Mouse (Mus musculus) macrophage (primary cell): ENCODE measurements around the gene Adcy5. TPM values are rescaled to one million over a fixed set of nuclear protein-coding genes. Genes with fewer than 3 reads are reported as not detected.

Experiments used
- H3K27ac ChIP-seq: fragments of 350-480 bp; formaldehyde crosslinking; 2 replicates; pipeline ENCODE4 v1.9.0; 2021
- H3K36me3 ChIP-seq: fragments of 350-480 bp; formaldehyde crosslinking; 2 replicates; pipeline ENCODE4 v1.9.0; 2021; ENCODE audit errors: inconsistent target
- H3K4me3 ChIP-seq: fragments of 350-480 bp; formaldehyde crosslinking; 2 replicates; pipeline ENCODE4 v1.9.0; 2021; ENCODE audit errors: inconsistent target
- H3K79me2 ChIP-seq: fragments of 350-480 bp; formaldehyde crosslinking; 2 replicates; pipeline ENCODE4 v1.9.0; 2021; ENCODE audit errors: inconsistent target
- WGBS: methylation state at CpG from one replicate; pipeline ENCODE4 v1.1.7; 2026; ENCODE audit warnings: inconsistent platforms; ENCODE audit not compliant: missing documents; 5-methylcytosine and 5-hydroxymethylcytosine counted together
- polyA plus RNA-seq: library from polyadenylated mRNA; stranded (reverse); fragments of 250-400 nt; gene quantifications from 3 replicates; pipeline ENCODE4 v1.2.4, GENCODE M21; 2018; ENCODE audit warnings: inconsistent platforms

Adcy5 gene
- polyA plus RNA-seq, 1 experiment from 2014 or later, result 0.03 TPM

DNA sequence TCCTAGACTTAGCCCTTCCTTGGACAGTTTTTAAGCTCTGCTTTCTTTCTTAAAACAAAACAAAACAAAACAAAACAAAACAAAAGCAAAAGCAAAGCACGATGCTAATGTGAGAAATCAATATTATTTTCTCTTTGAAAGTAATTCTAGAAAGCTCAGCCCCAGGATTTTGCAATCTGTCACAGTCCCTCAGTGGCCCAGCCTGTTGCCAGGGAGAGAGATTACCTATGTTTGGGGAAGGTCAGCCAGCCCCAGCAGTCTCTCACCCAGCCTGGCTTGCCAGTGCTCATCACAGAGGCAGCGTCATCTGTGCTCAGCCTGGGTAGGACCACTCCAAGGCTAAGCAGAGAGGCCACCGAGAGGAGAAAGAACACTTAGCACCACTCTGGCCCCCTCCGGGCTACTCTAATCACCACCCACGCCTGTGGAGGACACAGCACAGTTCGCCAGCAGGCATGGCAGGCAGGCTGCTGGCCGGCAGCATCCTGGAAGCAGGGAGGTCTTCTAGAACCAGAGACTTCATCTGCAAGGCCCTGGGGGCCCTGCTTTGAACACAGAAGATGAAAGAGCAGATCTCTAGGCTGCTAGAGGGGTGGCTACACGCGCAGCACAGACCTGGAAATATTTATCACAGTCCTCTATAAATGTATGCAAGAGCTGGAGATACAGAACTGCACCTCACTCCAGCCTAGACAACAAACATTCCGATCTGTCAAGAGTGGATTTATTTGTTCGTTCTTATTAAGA lies 14.6 kb upstream of the Adcy5 start:
- Histone ChIP-seq H3K36me3 (no peaks in the 10 kb centered on the region), H3K79me2 (no peaks in the 10 kb centered on the region), H3K27ac (no peak overlapping the region), H3K4me3 (no peak overlapping the region)
- WGBS, result 71% methylated on average over 11 of the region's 11 CpGs

DNA sequence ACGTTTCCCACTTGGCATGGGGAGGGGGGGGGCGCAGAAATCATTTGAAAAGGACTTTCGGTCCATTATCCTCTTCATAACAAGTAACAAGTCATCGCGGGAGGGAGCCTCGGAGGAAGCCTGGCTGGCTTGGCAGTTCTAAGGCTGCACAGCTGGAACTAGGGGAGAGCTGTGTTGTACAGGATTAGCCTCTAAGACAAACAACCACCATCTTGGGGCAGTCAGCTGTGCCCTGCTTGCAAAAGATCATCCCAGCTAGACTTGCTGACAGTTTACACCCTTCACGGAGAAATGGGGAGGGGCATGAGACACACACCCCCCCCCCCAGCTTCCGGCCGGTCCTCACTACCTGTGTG lies 14.1 kb upstream of the Adcy5 start:
- WGBS, result 78% methylated on average over 9 of the region's 9 CpGs
- H3K36me3 ChIP-seq, result no peaks in the 10 kb centered on the region
- H3K79me2 ChIP-seq, result no peaks in the 10 kb centered on the region
- H3K4me3 ChIP-seq, result no peak overlapping the region
- no peak overlapping the region for H3K27ac ChIP-seq

DNA sequence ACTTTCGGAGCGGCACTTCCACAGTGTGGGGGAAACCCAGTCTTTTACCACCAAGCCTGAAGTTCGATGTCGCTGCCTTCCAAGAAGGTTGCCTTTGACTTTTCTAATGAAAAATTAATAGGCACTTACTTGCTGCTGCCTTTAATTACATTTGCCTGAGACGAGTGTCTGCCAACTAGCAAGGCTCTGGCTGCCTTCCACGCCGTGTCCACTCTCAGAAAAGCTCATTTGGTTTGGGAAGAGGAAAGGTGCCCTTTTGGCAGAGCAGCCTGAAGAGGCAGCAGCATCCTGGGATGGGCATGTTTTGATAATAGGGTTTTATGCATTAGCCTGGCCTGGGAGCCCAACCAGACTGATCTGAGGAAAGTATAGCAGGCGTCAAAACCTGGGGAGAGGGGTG lies 12.8 kb upstream of the Adcy5 start:
- 88% methylated on average over 7 of the region's 8 CpGs for WGBS
- Histone ChIP-seq H3K36me3 (no peaks in the 10 kb centered on the region), H3K79me2 (no peaks in the 10 kb centered on the region), H3K27ac (no peak overlapping the region), H3K4me3 (no peak overlapping the region)

DNA sequence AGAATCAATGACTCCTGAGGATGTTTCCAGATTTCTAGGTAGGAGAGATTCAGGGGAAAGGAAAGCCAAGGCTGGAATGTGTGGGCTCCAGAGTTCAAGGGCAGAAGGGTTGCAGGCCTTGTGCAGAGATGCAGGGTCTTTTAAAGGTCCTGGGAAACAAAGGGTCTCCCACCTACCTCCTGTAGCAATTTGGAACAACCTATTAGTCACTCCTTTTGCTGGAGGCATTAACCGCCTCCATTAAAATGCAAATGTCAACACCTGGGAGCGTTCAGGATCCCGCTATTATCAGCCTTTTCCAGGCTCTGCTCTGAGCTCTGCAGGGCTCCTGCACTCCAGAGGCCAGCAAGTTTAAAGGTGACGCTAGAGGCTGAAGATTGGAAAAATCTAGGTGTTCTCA lies 8.5 kb upstream of the Adcy5 start:
- WGBS, result 45% methylated on average over 4 of the region's 4 CpGs
- Histone ChIP-seq H3K79me2 (no peaks in the 10 kb centered on the region), H3K36me3 (no peaks in the 10 kb centered on the region), H3K27ac (no peak overlapping the region), H3K4me3 (no peak overlapping the region)

DNA sequence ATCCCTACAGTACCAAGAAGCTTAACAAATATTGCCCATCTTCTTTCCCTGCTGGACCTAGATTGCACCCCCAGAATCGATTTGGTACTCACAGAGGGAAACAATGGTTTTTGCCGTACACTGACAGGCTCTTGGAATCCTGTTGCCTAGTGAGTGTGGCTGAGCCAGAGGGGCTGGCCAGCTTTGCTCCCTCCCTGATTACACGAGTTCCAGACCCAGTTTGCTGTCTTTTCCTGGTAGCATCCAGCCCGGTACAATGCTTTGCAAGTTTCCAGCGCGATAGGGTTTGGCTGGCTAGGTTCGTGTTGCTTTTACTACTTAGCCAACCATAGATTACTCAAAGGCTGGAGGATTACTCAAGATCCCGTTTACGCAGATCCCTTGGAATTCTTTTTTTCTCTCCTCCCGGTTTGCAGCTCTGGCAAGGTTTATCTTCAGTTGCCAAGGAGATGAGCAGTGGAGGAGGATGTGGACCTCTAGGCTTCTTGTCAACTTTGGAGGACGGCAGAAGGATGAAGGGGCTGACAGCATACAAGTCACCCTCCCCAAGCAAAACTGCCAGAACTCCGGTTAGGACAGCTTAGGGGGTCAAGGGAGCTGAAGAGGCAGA lies 1.4 kb upstream of the Adcy5 start:
- Histone ChIP-seq H3K36me3 (no peaks in the 10 kb centered on the region), H3K4me3 (no peak overlapping the region), H3K79me2 (no peaks in the 10 kb centered on the region), H3K27ac (no peak overlapping the region)
- 15% methylated on average over 12 of the region's 12 CpGs for WGBS

DNA sequence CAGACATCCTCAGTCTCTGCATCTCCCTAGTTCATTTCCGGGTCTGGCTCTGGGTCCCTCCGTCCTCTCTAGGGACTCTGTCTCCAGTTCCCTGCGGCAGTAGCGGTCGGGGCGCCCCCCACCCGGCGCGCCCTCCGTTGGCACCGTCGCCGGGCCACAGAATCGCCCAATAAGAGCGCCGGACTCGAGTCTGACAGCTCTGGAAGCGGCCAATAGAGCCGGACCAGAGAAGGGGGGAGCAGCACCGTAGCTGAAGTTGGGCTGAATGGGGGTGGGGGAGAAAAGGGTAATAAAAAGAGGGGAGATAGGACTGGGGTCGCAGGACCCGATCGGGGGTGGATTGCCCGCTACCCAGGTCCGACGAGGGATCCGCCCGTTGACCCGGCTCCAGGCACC lies 434 bp upstream of the Adcy5 start:
- H3K27ac ChIP-seq, result no peak overlapping the region
- no peaks in the 10 kb centered on the region for H3K79me2 ChIP-seq
- H3K4me3 ChIP-seq, result no peak overlapping the region
- H3K36me3 ChIP-seq, result no peaks in the 10 kb centered on the region
- WGBS, result 1% methylated on average over 15 of the region's 29 CpGs

DNA sequence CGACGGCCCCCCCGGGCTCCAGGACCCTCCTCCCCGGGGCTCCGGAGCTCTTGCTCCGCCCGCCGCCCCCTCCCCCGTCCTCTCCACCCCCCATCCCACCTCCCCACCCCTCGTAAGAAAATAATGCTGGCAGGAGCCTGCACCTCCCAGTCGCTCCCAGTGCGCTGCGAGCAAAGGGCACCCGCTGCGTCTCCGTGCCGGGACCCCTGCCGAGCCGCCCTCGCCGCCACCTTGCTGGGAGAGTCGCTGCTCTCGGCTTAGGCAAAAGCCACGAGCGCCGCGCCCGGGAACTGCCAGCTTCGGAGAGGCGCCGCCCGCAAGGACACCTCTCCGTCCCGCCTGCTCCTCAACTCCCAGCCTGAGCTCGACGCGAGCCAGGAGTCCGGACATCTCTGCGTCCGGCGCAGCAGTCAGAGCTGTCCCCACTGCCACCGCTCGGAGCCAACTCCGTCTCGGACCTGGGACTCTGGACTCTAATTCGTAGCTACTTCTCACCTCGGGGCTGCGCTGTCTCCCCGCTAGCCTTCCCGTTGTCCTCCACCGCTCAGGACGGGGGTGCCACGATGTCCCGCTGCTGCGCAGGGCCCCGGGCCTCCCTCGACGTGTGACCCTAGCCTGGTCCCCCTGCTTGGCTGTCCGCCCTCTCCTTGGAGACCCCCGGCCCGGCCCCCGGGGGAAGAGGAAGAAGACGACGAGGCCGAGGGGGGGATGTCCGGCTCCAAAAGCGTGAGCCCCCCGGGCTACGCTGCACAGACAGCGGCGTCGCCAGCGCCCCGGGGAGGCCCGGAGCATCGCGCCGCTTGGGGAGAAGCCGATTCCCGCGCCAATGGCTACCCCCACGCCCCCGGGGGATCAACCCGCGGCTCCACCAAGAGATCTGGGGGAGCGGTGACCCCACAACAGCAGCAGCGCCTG lies 971 bp downstream of the Adcy5 start:
- Histone ChIP-seq H3K4me3 (no peak overlapping the region), H3K36me3 (no peaks in the 10 kb centered on the region), H3K79me2 (no peaks in the 10 kb centered on the region), H3K27ac (no peak overlapping the region)
- WGBS, result 3% methylated on average over 80 of the region's 87 CpGs

DNA sequence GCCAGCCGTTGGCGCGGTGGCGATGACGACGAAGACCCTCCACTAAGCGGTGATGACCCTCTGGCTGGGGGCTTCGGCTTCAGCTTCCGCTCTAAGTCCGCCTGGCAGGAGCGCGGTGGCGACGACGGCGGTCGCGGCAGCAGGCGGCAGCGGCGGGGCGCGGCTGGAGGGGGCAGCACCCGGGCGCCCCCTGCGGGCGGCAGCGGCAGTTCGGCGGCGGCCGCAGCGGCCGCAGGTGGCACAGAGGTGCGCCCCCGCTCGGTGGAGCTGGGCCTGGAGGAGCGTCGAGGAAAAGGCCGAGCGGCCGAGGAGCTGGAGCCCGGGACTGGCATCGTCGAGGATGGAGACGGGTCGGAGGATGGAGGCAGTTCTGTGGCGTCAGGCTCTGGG lies 1.6 kb downstream of the Adcy5 start:
- no peaks in the 10 kb centered on the region for H3K36me3 ChIP-seq
- H3K27ac ChIP-seq, result no peak overlapping the region
- no peak overlapping the region for H3K4me3 ChIP-seq
- no peaks in the 10 kb centered on the region for H3K79me2 ChIP-seq
- 6% methylated on average over 47 of the region's 48 CpGs for WGBS

DNA sequence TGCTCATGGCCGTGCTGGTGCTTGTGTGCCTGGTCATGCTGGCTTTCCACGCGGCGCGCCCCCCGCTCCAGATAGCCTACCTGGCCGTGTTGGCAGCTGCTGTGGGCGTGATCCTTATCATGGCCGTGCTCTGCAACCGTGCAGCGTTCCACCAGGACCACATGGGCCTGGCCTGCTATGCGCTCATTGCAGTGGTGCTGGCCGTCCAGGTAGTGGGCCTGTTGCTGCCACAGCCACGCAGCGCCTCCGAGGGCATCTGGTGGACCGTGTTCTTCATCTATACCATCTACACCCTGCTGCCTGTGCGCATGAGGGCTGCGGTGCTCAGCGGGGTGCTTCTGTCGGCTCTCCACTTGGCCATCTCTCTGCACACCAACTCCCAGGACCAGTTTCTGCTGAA lies 2.2 kb downstream of the Adcy5 start:
- Histone ChIP-seq H3K4me3 (no peak overlapping the region), H3K27ac (no peak overlapping the region)
- 87% methylated on average over 19 of the region's 21 CpGs for WGBS

DNA sequence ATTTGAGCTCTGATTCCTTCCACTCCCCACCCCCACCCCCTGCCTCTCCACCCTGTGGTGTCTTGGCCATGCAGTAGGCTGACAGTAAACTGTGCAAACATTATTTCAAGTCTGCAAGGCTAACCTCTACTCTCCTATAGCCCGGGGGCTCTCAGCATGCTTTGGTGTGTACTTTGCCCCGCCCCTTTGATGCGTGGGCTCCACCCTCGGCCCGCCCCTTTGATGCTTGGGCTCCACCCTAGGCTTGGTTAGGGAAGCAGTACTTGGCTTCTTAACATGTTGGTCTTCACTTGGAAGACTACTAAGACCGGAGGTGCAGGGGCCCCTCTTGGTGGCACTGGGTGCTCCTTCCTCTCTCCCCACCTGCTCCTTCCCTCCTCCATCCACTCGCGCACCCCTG lies 4.9 kb downstream of the Adcy5 start:
- no peak overlapping the region for H3K4me3 ChIP-seq
- no peak overlapping the region for H3K27ac ChIP-seq
- no peaks in the 10 kb centered on the region for H3K79me2 ChIP-seq
- H3K36me3 ChIP-seq, result no peaks in the 10 kb centered on the region
- 69% methylated on average over 8 of the region's 8 CpGs for WGBS

More for the DNA sequence above, 2.2 kb downstream of the Adcy5 start:
- no peaks in the 10 kb centered on the region for H3K36me3 ChIP-seq
- H3K79me2 ChIP-seq, result no peaks in the 10 kb centered on the region

DNA sequence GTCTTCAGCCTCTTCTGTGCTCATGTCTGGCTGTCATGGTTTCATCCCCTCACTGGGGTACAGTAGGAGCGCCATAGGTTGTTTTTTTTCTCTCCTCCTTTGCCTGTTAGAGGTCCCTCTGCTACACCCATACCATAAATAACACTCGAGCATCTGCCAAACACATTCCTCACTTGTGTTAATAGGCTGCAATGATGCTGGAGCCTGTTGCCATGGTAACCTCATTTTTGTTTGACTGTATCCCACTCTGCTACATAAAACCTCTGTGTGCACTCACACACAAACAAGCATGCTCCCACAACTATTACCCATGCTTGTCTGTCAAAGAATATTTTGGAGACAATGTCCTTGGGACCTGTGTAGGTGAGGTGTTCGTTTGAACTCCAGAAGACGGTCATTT lies 5.3 kb downstream of the Adcy5 start:
- Histone ChIP-seq H3K4me3 (no peak overlapping the region), H3K79me2 (no peaks in the 10 kb centered on the region), H3K27ac (no peak overlapping the region), H3K36me3 (no peaks in the 10 kb centered on the region)
- WGBS, result 72% methylated on average over 4 of the region's 4 CpGs

DNA sequence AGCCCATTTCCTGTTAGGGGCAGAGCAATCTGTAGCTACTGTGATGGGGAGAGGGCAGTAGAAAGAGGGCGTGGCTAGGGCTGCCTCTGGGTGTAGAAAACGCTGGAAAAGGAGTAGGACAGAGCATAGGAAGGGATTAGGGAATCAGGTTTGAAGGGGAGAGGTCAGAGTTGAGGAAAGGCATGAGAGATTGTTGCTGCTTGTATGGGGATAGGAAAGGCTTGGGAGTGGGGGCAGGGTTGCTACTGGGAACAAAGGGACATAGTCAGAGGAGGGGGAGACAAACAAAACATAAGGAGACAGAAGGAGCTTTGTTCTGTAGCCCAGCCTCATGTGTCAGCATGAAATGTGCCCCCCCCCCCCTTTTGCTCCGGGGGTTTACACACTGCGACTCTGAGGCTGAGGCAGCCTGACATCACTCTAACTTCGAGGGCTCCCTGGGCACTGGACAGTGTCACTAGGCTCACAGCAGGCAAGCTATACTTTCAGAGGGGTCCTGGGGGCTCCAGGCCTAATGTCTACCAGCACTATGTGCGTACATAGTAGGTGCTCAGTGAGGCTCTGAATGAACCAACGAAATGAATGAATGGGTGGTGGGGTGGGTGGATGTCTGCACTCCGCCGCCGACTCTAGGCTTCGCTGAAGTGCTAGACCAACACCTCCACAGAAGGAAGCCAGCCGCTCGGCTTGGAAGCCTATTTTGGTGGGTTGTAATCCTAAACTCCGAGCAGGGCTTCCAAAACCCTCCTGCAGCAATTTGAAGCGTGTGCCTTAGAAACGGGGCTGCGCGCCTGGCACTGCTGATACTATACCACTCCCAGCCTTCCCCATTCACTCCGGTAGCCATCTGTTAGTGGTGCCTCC lies 9.9 kb downstream of the Adcy5 start:
- 67% methylated on average over 18 of the region's 19 CpGs for WGBS
- H3K79me2 ChIP-seq, result no peaks in the 10 kb centered on the region
- H3K4me3 ChIP-seq, result no peak overlapping the region
- H3K27ac ChIP-seq, result no peak overlapping the region
- no peaks in the 10 kb centered on the region for H3K36me3 ChIP-seq

DNA sequence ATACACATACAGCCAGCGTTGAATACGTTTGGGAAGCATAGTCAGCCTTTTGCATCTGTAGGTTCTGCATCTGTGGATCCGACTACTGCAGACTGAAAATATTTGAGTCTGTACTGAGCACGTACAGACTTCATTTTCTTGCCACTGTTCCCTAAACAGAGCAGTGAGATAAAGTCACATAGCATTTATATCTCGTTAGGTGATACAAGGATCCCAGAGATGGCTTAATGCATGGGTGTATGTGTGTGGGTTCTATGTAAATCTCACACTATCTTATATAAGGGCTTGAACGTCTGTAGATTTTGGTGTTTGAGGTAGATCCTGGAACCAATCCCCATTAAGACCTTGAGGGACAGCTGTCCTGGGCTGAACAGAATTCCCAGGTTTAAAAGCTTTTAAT lies 10.7 kb downstream of the Adcy5 start:
- no peaks in the 10 kb centered on the region for H3K36me3 ChIP-seq
- WGBS, result 89% methylated on average over 6 of the region's 6 CpGs
- no peak overlapping the region for H3K27ac ChIP-seq

DNA sequence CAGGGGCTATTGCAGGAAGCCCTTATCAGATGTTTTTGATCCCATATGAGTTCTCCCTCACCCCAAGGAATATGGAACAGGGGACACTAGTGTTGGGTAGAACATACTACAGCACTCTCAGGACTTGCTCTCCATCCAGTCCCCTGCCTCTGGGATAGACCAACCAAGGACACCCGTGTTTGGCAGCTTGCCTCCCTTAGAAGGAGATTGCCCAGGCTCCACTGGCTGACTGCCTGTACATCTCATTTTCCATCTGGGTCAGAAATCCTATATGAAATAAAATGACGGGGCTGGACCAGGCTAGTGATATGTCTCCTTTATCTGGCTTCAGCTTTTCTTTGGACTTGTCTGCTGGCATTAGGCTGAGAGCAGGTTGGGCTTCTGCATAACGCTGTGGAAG lies 11.1 kb downstream of the Adcy5 start:
- Histone ChIP-seq H3K79me2 (no peaks in the 10 kb centered on the region), H3K36me3 (no peaks in the 10 kb centered on the region), H3K4me3 (no peak overlapping the region), H3K27ac (no peak overlapping the region)
- WGBS, result 80% methylated on average over 3 of the region's 3 CpGs

More for the DNA sequence above, 10.7 kb downstream of the Adcy5 start:
- Histone ChIP-seq H3K79me2 (no peaks in the 10 kb centered on the region), H3K4me3 (no peak overlapping the region)
